In genomic region chr14:25707691-25708181, GRCm38 (mm10) we compare ENCODE assay signal across 7 mouse cellular contexts. TPM values are rescaled to one million over a fixed set of nuclear protein-coding genes. Genes with fewer than 3 reads are reported as not detected.
DNase-seq lines count a peak whose midpoint lies in the region; TF ChIP-seq lines count a peak whose summit lies in the region.

No protein-coding gene starts in this region.

- H3ac ChIP-seq in C2C12 (ENCODE audit: control insufficient read depth, insufficient read length, low read depth), result no peak overlapping the region

- TF ChIP-seq CTCF in C2C12 (IDR thresholded peaks at IDR 0.05; ENCODE audit: control insufficient read depth, insufficient read depth, insufficient read length), result peak; percentile 30

- no peaks in the 10 kb centered on the region for H3K79me2 ChIP-seq in C2C12 (ENCODE audit: control insufficient read depth, insufficient read depth)

- H3K4me3 ChIP-seq in C2C12 (ENCODE audit: insufficient read depth, poor library complexity, severe bottlenecking), result no peak overlapping the region

- no peaks in the 10 kb centered on the region for H3K27me3 ChIP-seq in C2C12 (ENCODE audit: control insufficient read depth, insufficient read depth, insufficient read length)

- H3K79me3 ChIP-seq in C2C12 (ENCODE audit: low read depth), result no peaks in the 10 kb centered on the region

- DNase-seq in 3T3-L1 (ENCODE audit: low read depth, low spot score), result peak; percentile 82
- DNase-seq in c-Kit-positive CD71-negative TER-119-negative erythroid progenitor cells, embryonic 14.5 days (ENCODE audit: low read depth), result peak; percentile 50
- peak; percentile 61 to 68 for DNase-seq in heart, adult 9 months (ENCODE audit: low spot score in 2 of 2)
- DNase-seq in kidney, postnatal 25 days, result peak; percentile 73 to 78
- DNase-seq in lung, postnatal 14 days, result peak; percentile 74
- peak; percentile 74 for DNase-seq in testis, postnatal 10 days (ENCODE audit: low spot score)

- no peaks in the 10 kb centered on the region for H3K36me3 ChIP-seq in C2C12 (ENCODE audit: control insufficient read depth, insufficient read depth)

TF ChIP-seq in C2C12, 6 proteins besides CTCF, POLR2A, EP300 and RAD21:
- no peak for TF ChIP-seq CEBPB (IDR thresholded peaks at IDR 0.05; ENCODE audit: low read depth)
- TF ChIP-seq MAX (IDR thresholded peaks at IDR 0.05), result no peak
- TF ChIP-seq MYOD1 (IDR thresholded peaks at IDR 0.05; ENCODE audit: control insufficient read depth, insufficient read length, low read depth), result no peak
- TF ChIP-seq MYOG (IDR thresholded peaks at IDR 0.05; ENCODE audit: control insufficient read depth, extremely low read depth, insufficient read length), result no peak
- TF ChIP-seq FOSL1 (IDR thresholded peaks at IDR 0.05; ENCODE audit: insufficient read depth, low read length, poor library complexity, severe bottlenecking), result no peak
- TF ChIP-seq USF1 (IDR thresholded peaks at IDR 0.05; ENCODE audit: low read depth), result no peak

RNA-seq across cellular contexts. Expression of gene Ppif, which starts 13.8 kb away (rescaled TPM):
- polyA plus RNA-seq in C2C12 (2012; fragmentation: generic; extraction: Trizol), result 21.4 TPM
